Mouse (Mus musculus): ENCODE results near the gene Ehd1. TPM values are rescaled to one million over a fixed set of nuclear protein-coding genes. Genes with fewer than 3 reads are reported as not detected.
A peak's percentile ranks its signal among the peaks of the same experiment; 100 is the strongest.

Ehd1 gene
- polyA plus RNA-seq, 2 experiments = 68.7 to 160 TPM

- Histone ChIP-seq H3K4me3 (replicated peaks; ENCODE audit: low read length) (no peak overlapping the region), H3K9me3 (ENCODE audit: control insufficient read depth, low read length) (no peaks in the 10 kb centered on the region), H3K36me3 (ENCODE audit: control insufficient read depth, insufficient read depth, low read length) (no peaks in the 10 kb centered on the region), H3K27me3 (ENCODE audit: control insufficient read depth, insufficient read depth, low read length) (no peaks in the 10 kb centered on the region), H3K27ac (replicated peaks; ENCODE audit: low read depth, low read length) (no peak overlapping the region), H3K4me1 (ENCODE audit: control insufficient read depth, insufficient read depth, low read length) (no peaks in the 10 kb centered on the region; the same call in 1 of the 2 replicates), H3K9ac (ENCODE audit: low read depth, low read length, severe bottlenecking) (no peak overlapping the region), H3K4me2 (replicated peaks; ENCODE audit: low read depth, low read length, severe bottlenecking) (no peak overlapping the region)
- no peak for TF ChIP-seq POLR2A (IDR thresholded peaks at IDR 0.05; ENCODE audit: borderline replicate concordance, extremely low read depth, insufficient read depth, insufficient read length)
- ATAC-seq (ENCODE audit: low FRiP score, low read depth) (no peak), DNase-seq (ENCODE audit: low spot score) (no peak)
- 84% methylated on average over 8 of the region's 8 CpGs for WGBS
These were observed 6.6 kb upstream of the Ehd1 start for GRCm38 (mm10) chr19:6269798-6270475.

DNA sequence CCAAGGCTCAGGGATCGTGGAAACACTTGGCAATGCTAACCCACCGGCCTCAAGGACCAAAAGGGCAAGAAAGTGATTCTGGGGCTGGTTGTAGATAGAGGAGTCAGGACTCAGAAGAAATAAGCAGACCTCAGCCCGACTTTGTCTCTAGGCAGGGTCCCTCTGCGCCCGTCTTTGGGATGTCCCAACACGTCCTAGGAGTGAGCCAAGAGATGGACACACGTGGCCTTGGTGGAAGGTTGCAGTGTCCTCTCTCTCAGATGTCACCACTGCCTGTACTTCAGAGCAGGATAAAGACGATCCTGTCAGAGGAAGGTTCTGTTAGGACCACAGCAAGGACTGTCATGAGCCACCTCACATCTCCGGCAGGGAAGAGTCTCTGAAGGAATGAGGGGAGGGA lies 5.9 kb upstream of the Ehd1 start:
- DNase-seq (ENCODE audit: low spot score) (no peak), ATAC-seq (ENCODE audit: low FRiP score, low read depth) (no peak)
- 53% methylated on average over 9 of the region's 9 CpGs for WGBS
- Histone ChIP-seq H3K4me1 (ENCODE audit: control insufficient read depth, insufficient read depth, low read length) (no peaks in the 10 kb centered on the region; the same call in 1 of the 2 replicates), H3K4me3 (replicated peaks; ENCODE audit: low read length) (no peak overlapping the region), H3K9ac (ENCODE audit: low read depth, low read length, severe bottlenecking) (no peak overlapping the region), H3K4me2 (replicated peaks; ENCODE audit: low read depth, low read length, severe bottlenecking) (no peak overlapping the region), H3K27me3 (ENCODE audit: control insufficient read depth, insufficient read depth, low read length) (no peaks in the 10 kb centered on the region), H3K27ac (replicated peaks; ENCODE audit: low read depth, low read length) (no peak overlapping the region), H3K36me3 (ENCODE audit: control insufficient read depth, insufficient read depth, low read length) (no peaks in the 10 kb centered on the region), H3K9me3 (ENCODE audit: control insufficient read depth, low read length) (no peaks in the 10 kb centered on the region)
- no peak for TF ChIP-seq POLR2A (IDR thresholded peaks at IDR 0.05; ENCODE audit: borderline replicate concordance, extremely low read depth, insufficient read depth, insufficient read length)

- no peak overlapping the region for H3K4me3 ChIP-seq (replicated peaks; ENCODE audit: low read length)
- no peaks in the 10 kb centered on the region for H3K9me3 ChIP-seq (ENCODE audit: control insufficient read depth, low read length)
- TF ChIP-seq POLR2A (IDR thresholded peaks at IDR 0.05; ENCODE audit: borderline replicate concordance, extremely low read depth, insufficient read depth, insufficient read length) = no peak
- DNase-seq (ENCODE audit: low spot score) (no peak), ATAC-seq (ENCODE audit: low FRiP score, low read depth) (no peak)
- no peak overlapping the region for H3K27ac ChIP-seq (replicated peaks; ENCODE audit: low read depth, low read length)
- no peaks in the 10 kb centered on the region; the same call in 1 of the 2 replicates for H3K4me1 ChIP-seq (ENCODE audit: control insufficient read depth, insufficient read depth, low read length)
- H3K9ac ChIP-seq (ENCODE audit: low read depth, low read length, severe bottlenecking) = no peak overlapping the region
- WGBS = 31% methylated on average over 8 of the region's 8 CpGs
- no peaks in the 10 kb centered on the region for H3K27me3 ChIP-seq (ENCODE audit: control insufficient read depth, insufficient read depth, low read length)
- H3K36me3 ChIP-seq (ENCODE audit: control insufficient read depth, insufficient read depth, low read length) = no peaks in the 10 kb centered on the region
- no peak overlapping the region for H3K4me2 ChIP-seq (replicated peaks; ENCODE audit: low read depth, low read length, severe bottlenecking)
These were observed 5.3 kb upstream of the Ehd1 start for GRCm38 (mm10) chr19:6271206-6271605.

- ATAC-seq (ENCODE audit: low FRiP score, low read depth) (no peak), DNase-seq (ENCODE audit: low spot score) (no peak)
- H3K4me2 ChIP-seq (replicated peaks; ENCODE audit: low read depth, low read length, severe bottlenecking) = no peak overlapping the region
- WGBS = 65% methylated on average over 7 of the region's 7 CpGs
- no peak overlapping the region for H3K9ac ChIP-seq (ENCODE audit: low read depth, low read length, severe bottlenecking)
- H3K27me3 ChIP-seq (ENCODE audit: control insufficient read depth, insufficient read depth, low read length) = no peaks in the 10 kb centered on the region
- no peak overlapping the region for H3K4me3 ChIP-seq (replicated peaks; ENCODE audit: low read length)
- TF ChIP-seq POLR2A (IDR thresholded peaks at IDR 0.05; ENCODE audit: borderline replicate concordance, extremely low read depth, insufficient read depth, insufficient read length) = no peak
- no peak overlapping the region for H3K27ac ChIP-seq (replicated peaks; ENCODE audit: low read depth, low read length)
- H3K9me3 ChIP-seq (ENCODE audit: control insufficient read depth, low read length) = no peaks in the 10 kb centered on the region
- H3K4me1 ChIP-seq (ENCODE audit: control insufficient read depth, insufficient read depth, low read length) = no peaks in the 10 kb centered on the region; the same call in 1 of the 2 replicates
- no peaks in the 10 kb centered on the region for H3K36me3 ChIP-seq (ENCODE audit: control insufficient read depth, insufficient read depth, low read length)
These were observed 4.5 kb upstream of the Ehd1 start for GRCm38 (mm10) chr19:6272053-6272452.

- ATAC-seq (ENCODE audit: low FRiP score, low read depth) = no peak
- H3K36me3 ChIP-seq (ENCODE audit: control insufficient read depth, insufficient read depth, low read length) = no peaks in the 10 kb centered on the region
- no peaks in the 10 kb centered on the region for H3K27me3 ChIP-seq (ENCODE audit: control insufficient read depth, insufficient read depth, low read length)
- H3K4me1 ChIP-seq (ENCODE audit: control insufficient read depth, insufficient read depth, low read length) = peaks cover under 1% of the 10 kb centered on the region
- TF ChIP-seq POLR2A (IDR thresholded peaks at IDR 0.05; ENCODE audit: borderline replicate concordance, extremely low read depth, insufficient read depth, insufficient read length) = no peak
- no peak overlapping the region for H3K27ac ChIP-seq (replicated peaks; ENCODE audit: low read depth, low read length)
- H3K4me2 ChIP-seq (replicated peaks; ENCODE audit: low read depth, low read length, severe bottlenecking) = no peak overlapping the region
- no peaks in the 10 kb centered on the region for H3K9me3 ChIP-seq (ENCODE audit: control insufficient read depth, low read length)
- H3K4me3 ChIP-seq (replicated peaks; ENCODE audit: low read length) = no peak overlapping the region
- no peak overlapping the region for H3K9ac ChIP-seq (ENCODE audit: low read depth, low read length, severe bottlenecking)
- DNase-seq (ENCODE audit: low spot score) = peak; percentile 71
- 72% methylated on average over 4 of the region's 4 CpGs for WGBS
These were observed 3.8 kb upstream of the Ehd1 start for GRCm38 (mm10) chr19:6272738-6273137.
